Mouse (Mus musculus): ENCODE data around the gene Psmd1.
"Not testable (repeated sequence)": the region's sequence is repeated elsewhere in the genome, so short reads cannot be mapped to it uniquely, and the experiment has no call there.

Psmd1 gene

DNA sequence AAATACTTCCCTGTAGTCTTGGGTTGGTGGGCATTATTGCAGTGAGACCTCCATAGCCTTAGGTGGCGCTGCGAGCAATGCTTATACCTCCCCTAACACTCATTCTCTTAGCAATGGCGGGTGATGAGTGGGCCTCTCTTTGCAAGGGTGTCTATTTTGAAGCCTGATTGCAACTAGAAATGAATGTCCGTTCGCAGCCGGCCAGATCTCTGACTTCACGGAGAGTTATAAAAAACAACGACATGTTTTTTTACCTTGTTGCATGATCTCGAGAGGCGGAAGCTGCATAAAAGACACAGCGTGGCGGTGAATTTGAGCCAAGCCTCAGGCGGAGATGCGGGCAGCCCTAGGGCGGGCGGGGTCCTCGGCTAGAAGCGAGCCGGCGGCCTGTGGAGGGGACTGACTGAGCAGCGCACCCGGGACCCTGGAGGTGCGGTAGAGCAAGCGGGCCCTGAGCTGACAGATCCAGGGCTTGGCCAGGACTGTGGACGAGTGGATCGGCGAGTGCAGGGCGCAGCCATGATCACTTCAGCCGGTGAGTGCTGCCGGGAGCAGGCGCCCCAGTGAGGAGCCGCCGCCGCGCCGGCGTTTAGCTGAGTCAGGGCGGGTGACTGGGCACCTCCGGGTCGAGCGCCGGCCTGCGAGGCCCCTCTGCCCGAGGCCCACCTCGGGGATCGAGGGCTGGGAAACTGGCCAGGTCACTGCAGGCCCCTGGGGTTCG, at the start of gene Psmd1:
Gene Psmd1 (plus strand): TSS at position 117 of the 721 bp plus-strand sequence.
- peak; percentile 89 for DNase-seq (ENCODE audit: low read depth)

DNA sequence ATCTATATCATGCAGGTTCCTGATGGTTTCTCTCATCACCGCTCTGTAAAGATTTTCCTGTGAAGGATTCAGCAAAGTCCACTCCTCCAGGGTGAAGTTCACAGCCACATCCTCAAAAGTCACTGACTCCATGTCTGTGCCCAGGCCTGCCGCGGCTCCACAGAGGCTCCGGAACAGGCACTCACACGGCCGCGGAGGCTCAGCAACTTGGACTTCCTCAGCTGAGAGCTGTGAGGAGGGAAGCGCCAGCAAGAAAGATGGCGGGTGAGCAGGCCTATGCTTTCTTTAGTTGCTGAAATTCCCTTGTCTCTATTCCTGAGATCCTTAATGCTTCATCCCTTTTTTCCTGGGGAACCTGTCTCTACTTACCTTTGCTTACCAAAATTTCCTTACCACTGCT, 48.4 kb upstream of the Psmd1 start:
- not testable (repeated sequence) for DNase-seq (ENCODE audit: low read depth)

DNA sequence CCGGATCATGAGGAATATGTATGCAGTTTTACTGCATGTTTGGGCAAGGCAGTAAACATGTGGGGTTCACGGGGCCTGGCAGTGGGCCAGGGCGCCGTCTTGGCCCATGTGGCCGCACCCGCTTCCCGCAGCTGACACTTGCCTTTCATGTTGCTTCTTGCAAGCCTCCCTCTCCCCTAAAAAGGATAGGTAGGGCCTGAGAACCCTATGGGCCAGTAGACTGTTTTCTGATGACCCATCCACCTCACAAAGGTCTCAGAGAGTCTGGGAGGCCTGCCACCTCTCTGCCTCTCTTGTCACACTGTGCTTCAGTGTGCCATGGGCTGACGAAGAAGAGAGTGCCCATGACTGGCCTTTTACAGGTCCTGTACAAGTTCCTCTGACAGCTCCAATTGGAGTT, 47.7 kb upstream of the Psmd1 start, which contains the start of gene Spata3:
Gene Spata3 (plus strand): TSS at position 301 of the 400 bp plus-strand sequence.
- no peak for DNase-seq (ENCODE audit: low read depth)

DNA sequence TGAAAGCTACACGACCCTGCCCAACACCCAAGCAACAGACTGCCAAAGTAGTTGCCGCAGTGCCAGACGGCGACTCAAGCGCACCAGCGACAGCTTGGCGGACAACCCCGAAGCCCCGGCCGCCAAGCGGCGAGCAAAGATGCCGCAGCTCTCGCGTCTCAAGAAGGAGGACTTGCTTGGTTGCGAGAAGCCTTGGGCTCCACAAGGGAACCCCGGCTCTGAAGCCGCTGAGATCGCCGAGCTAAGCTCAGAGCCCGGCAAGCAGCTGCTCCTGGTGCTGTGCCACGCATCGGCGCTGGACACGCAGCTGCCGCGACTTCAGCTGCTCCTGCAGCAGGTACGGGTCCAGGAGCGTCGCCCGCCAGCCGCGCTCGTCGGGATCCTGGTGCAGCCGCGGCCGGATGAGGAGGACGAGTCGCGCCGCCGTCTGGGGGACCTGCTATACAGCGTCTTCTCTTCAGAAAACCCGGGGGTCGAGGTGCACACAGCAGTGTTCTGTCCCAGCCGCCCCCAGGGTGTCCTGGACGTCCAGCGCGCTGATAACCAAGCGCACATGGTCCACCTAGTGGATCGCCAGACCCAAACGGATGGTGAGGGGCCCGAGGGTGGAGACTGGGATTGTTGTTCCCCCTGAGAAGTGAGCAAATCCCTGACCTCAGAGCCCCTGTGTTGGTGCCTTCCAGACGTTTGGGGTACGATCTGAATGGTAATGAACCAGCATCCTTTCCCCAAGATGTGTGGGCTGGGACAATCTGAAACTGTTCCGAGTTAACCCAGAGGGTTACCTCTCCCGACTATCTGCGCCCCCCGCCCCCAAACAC, 45.7 kb upstream of the Psmd1 start:
- no peak for DNase-seq (ENCODE audit: low read depth)

DNA sequence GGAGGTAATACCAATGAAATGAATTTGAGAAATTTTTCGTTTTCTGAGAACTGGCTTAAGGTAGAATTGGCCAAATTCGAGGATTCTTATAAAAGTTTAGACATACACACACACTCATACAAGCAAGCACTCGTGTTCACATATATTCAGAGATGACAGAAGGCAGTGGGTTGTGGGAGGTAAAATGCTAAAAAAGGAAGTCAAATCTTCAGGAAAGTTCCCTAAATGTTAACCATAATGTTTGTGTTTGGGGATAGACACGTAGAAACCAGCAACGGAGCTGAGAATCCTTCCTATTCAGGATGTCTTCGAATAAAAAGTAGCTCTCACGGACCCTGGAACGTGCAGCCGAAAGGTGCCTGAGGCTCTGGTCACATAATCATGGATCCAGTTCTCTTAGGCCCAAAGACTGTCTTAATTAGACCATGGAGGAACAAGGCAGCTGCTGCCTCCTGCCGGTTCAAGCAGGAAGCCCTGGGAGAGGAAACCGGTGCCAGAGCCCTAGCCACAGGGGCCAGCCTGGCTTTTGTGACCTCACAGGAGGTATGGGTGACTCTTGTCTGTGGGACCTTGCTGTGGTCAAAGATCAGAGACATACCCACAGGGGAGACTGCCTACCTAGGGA, 42.7 kb upstream of the Psmd1 start:
- DNase-seq (ENCODE audit: low read depth) = no peak

DNA sequence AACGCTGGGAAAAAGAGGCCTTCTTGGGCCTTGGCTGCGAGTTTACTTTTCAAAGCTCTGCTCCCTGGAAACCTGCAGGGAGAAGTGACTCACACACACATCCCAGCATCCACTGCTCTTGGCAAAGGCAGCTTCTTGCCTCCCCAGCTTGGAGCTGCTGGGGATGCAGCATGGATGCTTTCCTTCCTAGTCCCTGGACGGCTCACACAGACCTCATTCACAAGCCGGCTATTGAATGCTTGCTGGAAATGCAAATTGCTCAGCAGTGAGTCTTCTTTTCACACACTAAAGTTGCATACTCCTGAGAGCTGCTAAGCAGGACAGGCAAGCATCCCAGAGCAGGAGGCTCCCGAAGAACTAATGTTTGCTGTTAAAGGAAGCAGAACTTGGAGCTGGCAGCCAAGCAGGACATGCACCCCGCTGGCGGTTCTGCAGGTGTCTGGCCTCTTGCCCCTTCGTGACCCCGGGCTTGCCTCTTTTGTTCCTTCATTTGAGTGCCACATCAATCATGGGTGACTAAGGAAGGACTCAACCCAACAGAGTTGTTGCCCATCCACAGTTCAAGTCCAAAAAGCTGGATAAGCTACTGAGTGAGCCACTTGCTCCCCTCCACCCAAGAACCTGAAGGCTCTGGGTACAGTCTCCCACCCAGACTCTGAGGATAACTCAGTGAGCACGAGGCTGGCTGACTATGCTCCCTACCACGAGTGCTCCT, 31.8 kb upstream of the Psmd1 start:
- peak; percentile 71 for DNase-seq (ENCODE audit: low read depth)

DNA sequence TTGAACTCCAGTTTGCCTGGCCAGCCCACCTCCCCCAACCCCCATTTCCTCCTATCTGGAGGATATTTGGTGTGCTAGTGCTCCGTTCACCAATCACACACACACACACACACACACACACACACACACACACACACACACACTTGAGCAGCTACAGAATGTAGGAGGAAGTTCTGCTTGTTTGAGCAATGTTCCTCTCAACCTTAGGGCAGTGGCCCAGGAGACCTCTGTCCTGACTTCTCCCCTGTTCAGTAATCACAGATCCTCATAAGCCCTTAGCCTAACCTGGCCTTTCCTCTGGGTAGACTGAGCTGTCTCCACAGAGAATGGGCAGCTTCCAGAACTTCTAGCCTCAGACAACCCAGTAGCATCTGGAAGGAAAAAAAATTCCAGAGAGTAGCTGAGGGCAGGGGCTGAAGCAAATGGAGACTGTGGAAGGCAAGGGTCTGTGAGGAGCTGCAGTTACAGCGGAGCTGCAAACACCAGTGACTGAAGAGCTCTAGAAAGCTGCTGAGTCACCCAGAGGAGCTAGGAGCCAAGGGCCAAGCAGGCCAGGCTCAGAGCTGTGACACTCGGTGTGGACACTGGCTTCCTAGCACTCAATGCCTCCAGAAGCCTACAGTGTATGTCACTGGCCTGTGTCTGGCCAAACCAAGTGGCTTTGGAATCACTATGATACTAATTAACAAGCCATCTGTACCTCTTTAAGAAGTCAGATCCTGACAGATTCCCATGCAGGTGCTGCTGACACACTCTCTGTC, 25.8 kb upstream of the Psmd1 start:
- DNase-seq (ENCODE audit: low read depth) = no peak

DNA sequence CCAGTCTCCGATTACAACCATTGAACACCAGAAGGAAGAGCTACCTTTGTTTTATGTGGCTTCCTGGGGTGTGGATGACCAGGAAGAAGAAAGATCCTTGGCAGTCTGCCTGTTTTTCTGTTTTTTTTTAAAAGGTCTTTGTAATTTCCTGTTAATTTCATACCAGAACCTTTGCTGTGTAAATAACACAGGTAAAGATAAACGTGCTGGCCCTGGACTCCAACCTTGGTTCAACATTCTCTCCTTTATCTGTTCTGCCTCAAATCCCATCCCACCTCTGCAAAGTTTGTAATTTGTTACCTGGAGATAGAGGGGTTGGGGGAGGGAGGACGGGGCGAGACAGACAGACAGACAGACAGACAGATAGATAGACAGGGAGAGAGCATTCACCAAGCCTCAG, 24.1 kb upstream of the Psmd1 start:
- DNase-seq (ENCODE audit: low read depth) = no peak

DNA sequence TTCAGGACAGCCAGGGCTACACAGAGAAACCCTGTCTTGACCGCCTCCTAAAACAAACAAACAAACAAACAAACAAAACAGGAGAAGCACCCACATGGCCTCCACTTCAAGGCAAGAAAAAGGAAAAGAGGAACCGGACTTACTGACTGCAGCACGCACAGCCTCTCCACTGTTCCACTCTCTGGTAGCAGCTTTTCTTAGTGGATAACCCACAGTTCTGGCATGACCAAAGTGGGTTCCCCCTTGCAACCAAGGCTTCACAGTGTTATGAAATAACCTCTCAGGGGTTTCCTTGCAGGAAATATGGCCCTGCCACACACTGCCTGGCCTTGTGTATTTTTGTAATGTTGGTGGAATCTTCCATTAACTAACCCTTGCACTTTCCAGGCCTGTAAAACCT, 23.4 kb upstream of the Psmd1 start:
- DNase-seq (ENCODE audit: low read depth) = no peak

DNA sequence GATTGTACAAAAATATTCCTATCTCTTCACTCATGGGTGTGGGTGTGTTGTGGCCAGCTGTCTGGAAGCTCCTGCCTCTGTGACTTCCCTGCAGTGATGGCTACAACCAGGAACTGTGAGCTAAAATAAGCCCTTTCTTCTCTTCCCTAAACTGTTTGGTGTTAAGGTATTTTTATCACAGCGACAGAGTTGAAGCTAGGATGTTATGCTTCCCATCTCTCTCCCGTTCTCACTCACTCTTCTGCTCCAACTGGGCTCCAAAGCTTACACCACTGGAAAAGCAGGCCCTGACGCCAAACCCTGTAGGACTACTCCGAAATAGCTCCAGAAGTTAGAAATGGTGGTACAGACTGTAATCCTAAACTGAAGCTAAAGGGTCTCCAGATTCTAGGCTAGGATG, 19.1 kb upstream of the Psmd1 start:
- DNase-seq (ENCODE audit: low read depth) = no peak

DNA sequence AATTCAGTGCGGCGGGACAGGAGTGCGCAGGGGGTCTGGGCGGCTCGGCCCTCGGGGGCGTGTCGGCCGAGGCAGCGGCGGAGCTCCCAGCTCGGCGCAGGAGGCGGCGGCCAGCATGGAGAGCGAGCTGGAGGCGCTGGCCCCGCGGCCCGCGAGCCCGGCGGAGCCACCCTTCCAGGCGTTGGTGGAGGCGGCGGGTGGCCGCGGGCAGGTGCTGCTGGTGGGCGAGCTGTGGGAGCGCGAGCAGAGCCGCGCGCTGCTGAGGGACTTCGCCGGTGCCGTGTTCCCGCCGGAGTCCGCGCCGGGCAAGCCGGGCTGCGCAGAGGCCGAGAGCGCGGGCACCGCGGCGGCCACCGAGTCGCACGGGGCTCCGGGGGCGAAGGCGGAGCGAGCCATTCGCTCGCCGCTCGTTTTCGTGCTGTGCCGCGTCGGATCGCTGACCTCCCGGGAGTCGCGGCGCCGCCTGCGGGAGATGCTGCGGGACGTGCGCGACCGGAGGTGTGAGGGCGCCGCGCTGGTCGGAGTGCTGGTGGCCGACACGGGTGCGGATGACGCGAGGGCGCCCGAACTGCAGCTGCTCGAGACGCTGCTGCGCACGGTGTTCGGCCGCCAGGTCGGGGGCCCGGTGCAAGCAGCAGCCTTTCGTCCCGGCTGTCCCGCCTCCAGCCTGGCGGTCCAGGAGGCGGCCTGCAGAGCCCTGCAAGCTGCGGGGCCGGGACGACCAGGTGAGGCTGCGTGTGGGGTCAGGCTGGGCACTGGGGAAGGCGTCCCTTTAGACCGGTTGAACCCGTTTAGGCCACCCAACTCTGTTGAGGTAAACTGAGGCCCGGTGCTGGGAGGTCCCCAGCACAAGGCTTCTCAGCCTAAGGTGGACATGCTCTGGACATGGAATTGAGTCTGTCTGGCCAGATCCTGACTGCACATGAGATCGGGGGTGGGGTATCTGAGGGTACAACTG, 18.1 kb upstream of the Psmd1 start, which contains the start of gene 2810459M11Rik:
Gene 2810459M11Rik (plus strand): TSS at position 16 of the 958 bp plus-strand sequence.
- DNase-seq (ENCODE audit: low read depth) = no peak

DNA sequence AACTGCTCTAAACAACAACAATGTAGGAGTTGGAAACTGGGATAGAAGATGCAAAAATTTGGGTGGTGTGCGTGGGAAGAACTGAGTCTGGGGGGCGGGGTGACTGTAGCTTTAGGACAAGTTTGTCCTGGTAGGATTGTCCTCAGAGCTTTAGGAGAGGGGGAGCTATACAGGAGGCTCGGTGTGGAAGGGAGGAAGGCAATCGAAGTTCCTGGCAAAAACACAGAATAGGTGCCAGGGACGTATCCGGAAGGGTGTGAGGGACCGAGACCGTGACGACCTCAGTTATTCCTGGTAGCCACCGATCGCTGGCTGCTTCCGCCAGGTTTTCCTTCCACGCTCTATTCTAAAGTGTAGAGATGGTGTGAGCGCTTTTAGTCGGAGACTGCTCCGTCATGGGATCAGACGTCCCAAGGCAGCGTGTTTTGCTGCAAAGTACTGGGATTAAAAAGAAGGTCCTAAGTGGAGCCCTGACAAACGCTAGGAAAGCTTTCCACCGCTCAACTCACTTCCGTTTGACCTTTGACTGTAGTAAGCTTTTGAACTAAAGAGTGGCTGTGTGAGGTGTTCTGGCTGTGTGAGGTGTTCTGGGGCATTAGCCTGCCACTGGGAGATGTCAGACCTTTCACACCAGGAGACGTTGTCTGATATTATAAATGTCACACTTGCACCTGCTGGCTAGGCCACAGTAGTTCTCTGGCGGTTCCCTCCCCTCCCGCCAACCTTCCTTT, 17.2 kb upstream of the Psmd1 start:
- no peak for DNase-seq (ENCODE audit: low read depth)

DNA sequence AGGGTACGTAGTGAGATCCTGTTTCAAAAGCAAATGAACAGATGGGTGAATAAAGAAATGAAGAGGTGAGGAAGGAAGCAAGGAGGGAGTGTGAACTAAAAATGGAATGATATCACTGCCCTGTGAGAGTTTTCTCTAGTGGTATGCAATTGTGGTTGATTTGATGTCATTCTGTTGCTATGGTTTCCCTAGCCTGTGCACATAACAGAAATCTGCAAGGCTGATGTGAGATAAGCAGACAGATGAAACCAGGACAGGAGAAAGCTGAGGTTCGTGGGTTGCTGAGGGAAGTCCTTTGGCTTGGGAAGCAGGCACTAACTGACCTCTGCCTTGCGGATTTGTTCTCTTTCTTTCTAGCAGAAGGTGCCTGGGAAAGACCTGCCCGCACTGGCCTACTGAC, 16.0 kb upstream of the Psmd1 start:
- no peak for DNase-seq (ENCODE audit: low read depth)

DNA sequence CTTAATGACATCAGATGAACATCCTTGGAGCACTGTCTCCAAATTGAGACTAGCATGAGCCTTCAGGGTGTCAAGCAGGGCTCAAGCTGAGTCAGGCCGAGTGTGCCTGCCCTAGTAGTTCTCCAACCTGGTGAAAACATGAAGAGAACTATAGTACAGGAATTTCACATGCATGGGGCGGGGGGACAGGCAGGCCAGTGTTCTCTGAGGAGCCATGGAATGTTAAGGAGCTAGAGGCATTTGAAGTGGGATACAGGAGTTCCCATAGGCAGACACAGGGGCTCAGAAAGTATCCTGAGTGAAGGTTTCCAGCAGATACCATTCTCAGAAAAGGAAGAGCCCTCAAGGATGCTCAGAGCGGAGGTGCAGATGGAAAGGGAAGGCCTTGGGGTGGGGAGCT, 15.4 kb upstream of the Psmd1 start:
- DNase-seq (ENCODE audit: low read depth) = no peak

DNA sequence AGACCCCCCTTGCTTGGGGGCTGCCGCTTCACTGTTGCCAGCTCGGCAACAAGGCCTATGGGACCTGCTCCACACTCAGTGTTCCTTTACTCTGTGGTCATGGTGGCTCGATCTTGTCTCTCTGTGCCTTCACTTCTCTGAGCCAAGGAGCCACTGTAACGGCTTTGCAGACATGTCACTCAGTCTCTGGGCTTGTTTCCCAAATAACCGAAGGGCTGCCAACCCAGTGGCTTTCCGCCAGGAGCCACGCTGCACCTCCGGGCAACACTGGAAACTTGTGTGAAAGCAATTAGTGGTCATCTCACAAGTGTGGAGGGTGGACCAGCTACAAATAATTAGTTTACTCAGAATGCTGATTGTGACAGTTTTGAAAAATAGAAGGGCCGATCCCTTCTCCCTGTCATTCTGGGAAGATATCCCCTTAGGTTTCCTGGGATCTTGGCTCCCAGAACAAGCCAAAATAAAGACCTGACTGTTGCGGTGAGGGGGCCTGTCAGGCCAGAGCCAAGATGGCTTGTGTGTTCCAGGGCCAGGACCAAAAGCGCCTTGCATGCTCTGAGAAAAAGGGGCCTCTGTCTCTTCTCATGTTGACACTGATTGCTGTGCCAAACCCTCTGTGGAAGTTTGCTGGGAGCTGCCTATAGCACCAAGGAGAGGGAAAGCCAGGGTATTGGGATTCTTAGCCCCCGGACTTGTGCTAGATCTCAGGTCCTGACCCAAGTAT, 10.8 kb upstream of the Psmd1 start:
- DNase-seq (ENCODE audit: low read depth) = peak; percentile 87

DNA sequence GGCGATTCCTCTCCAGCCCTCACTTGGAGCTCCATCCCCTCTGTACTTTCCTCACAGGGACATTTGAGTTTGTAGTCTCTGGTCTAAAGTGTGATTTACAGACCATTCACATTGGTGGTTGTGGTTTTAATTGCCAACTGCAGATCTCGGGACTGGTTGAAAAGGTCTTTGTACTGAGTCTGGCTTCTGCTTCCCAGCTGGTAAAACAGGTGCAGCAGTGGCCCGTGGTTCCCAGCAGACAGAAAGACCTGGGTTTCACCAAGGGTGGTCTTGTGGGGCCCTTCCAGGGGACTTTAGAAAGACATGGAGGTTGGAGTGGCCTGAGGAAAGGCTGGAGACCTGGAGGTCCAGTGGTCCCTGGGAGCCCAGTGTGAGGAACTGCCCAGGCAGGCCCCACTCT, 9.2 kb upstream of the Psmd1 start:
- DNase-seq (ENCODE audit: low read depth) = no peak

DNA sequence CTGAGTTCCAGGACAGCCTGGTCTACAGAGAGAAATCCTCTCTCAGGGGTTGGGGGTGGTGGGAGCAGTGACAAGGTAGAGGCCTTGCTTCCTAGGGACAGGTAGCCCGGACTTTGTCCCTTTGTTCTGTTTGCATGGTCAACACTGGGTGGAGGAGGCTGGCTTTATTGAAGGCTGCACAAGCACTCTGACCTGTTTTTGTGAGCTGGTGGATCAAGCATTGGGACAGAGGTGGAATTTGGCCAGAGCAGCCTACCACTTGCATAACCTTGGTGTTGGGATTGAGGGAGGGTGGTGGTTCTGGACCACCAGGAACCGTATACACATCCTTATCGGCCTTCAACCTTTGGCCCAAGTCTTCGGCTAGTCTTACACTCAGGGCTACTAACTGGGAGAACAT, 7.9 kb upstream of the Psmd1 start:
- no peak for DNase-seq (ENCODE audit: low read depth)

DNA sequence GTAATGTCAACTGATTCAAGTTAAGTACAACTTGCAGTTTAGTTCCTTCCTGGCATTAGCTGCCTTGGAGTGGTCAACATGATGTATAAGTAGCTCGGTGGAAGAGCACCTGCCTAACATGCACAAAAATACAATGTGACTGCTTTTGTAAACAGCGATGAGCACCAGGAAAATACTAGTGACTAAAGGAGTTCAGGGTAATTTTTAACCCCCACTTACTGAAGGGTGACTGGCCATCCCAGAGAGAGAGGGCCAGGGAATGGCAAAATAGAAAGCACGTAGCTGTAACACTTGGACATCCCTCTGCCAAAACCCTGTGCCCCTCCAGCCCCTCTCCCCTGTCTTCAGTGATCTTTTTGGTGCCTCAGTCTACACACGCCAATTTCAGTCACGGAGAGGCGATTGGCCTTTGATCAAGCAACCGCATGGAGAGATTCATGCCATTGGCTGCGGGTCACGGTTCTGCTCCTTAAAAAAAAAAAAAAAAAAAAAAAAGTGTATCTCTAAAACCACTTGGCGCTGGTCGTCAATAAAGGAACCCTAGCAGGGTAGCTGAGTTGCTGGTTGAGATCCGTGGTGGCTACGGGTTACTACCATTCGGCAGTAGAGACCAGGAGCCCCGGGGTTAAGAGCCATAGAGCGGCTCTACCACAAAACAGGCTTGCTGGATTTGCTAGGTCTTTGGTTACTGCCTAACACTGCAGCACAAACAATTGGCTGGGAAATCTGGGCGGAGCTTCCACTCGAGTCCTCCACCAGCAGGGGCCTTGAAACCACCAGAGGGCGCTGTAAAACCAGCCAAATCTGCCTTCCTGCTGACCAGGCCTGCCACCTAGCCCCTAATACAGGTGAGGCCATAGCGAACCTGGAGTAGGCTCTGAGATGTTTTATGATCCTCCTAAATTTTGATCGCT, 5.1 kb upstream of the Psmd1 start:
- peak; percentile 80 for DNase-seq (ENCODE audit: low read depth)

Data from fibroblast of lung, adult 2 months (primary cell).